Mouse (Mus musculus) cerebellum, adult 8-10 months (tissue): ENCODE measurements around the gene Il11.

Source experiments
- DNase-seq: peaks from one replicate; pipeline ENCODE4 v3.0.0; 2022

Il11 gene

GRCm38 (mm10) chr7:4788499-4789435, 6.1 kb upstream of the Il11 start:
- peak; percentile 73 for DNase-seq

- DNase-seq = peak; percentile 71
Measured at GRCm38 (mm10) chr7:4783667-4784268, 1.1 kb upstream of the Il11 start.

GRCm38 (mm10) chr7:4782130-4782529, 529 bp downstream of the Il11 start:
- DNase-seq = no peak

- DNase-seq = no peak
Measured at GRCm38 (mm10) chr7:4779921-4780320, 2.7 kb downstream of the Il11 start.

- no peak for DNase-seq
Measured at GRCm38 (mm10) chr7:4777851-4778637, 4.6 kb downstream of the Il11 start.

- DNase-seq = no peak
Measured at GRCm38 (mm10) chr7:4776861-4777830, 5.5 kb downstream of the Il11 start.

- no peak for DNase-seq
Measured at GRCm38 (mm10) chr7:4776131-4776530, 6.5 kb downstream of the Il11 start.

- no peak for DNase-seq
Measured at GRCm38 (mm10) chr7:4771202-4771601, 11.5 kb downstream of the Il11 start, which contains the start of gene Fam71e2. Fam71e2 (minus strand) TSS chr7:4771302.

GRCm38 (mm10) chr7:4764946-4765710, 17.5 kb downstream of the Il11 start:
- DNase-seq = no peak

GRCm38 (mm10) chr7:4759670-4760069, 23.0 kb downstream of the Il11 start:
- no peak for DNase-seq

- no peak for DNase-seq
Measured at GRCm38 (mm10) chr7:4752821-4753570, 29.7 kb downstream of the Il11 start, which contains the start of gene Cox6b2. Cox6b2 (minus strand) TSS chr7:4753094.

- DNase-seq = no peak
Measured at GRCm38 (mm10) chr7:4751971-4752820, 30.5 kb downstream of the Il11 start.

GRCm38 (mm10) chr7:4749169-4749568, 33.5 kb downstream of the Il11 start:
- DNase-seq = no peak

- no peak for DNase-seq
Measured at GRCm38 (mm10) chr7:4748321-4748720, 34.3 kb downstream of the Il11 start.

GRCm38 (mm10) chr7:4747156-4747899, 35.3 kb downstream of the Il11 start:
- DNase-seq = no peak

- DNase-seq = no peak
Measured at GRCm38 (mm10) chr7:4746326-4746980, 36.2 kb downstream of the Il11 start.

GRCm38 (mm10) chr7:4744886-4745285, 37.8 kb downstream of the Il11 start:
- DNase-seq = no peak

- DNase-seq = no peak
Measured at GRCm38 (mm10) chr7:4743354-4743753, 39.3 kb downstream of the Il11 start.
